Mouse (Mus musculus) Muller cell, postnatal 12 days (primary cell): ENCODE measurements around the gene Sars.

Source experiments
- DNase-seq: peaks from one replicate; pipeline ENCODE4 v3.0.0-alpha.2; 2015; ENCODE audit errors: inconsistent ontology term

Sars gene

DNA sequence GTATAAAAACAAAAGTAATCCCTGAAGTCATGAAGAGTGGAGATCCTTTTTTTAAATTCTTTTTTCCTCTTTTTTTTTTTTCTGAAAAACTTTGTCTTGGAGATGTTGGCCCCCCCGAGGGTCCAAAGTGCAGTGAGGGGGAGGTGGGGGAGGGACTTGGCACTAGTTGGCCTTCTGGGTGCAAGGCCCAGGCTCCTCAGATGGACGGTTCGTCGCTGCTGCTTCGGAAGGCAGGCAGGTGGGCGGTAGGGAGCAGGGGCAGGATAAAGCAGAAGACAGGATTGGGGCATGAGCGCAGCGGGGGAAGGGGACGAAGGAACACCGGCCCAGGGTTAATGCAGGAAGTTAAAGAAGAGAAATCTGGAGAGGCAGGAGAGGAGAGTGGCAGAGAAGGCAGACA lies 52.7 kb downstream of the Sars start:
- DNase-seq: no peak

GRCm38 (mm10) chr3:108389111-108389545 lies 55.9 kb downstream of the Sars start:
- peak; percentile 90 for DNase-seq

DNA sequence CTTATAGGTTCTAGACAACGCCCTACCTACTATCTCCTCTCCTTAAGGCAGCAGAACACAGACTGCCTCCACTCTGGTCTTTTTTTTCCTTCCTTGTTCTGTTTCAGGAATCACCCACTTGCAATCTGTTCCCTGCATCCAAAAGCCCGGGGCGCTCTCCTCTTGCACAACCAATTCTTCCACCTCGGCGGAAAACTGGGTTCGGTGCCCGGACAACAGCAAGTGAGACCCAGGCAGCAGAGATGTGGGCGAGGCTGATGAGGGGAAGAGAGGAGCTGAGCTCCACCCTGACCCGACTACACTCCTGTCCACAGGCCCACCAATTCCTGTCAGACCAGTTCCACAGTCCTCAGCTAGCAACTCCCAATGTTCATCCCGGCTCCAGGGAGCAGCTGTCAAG lies 58.8 kb downstream of the Sars start:
- peak; percentile 42 for DNase-seq

- peak; percentile 41 for DNase-seq
These were observed 60.6 kb downstream of the Sars start for GRCm38 (mm10) chr3:108384425-108384824.

DNA sequence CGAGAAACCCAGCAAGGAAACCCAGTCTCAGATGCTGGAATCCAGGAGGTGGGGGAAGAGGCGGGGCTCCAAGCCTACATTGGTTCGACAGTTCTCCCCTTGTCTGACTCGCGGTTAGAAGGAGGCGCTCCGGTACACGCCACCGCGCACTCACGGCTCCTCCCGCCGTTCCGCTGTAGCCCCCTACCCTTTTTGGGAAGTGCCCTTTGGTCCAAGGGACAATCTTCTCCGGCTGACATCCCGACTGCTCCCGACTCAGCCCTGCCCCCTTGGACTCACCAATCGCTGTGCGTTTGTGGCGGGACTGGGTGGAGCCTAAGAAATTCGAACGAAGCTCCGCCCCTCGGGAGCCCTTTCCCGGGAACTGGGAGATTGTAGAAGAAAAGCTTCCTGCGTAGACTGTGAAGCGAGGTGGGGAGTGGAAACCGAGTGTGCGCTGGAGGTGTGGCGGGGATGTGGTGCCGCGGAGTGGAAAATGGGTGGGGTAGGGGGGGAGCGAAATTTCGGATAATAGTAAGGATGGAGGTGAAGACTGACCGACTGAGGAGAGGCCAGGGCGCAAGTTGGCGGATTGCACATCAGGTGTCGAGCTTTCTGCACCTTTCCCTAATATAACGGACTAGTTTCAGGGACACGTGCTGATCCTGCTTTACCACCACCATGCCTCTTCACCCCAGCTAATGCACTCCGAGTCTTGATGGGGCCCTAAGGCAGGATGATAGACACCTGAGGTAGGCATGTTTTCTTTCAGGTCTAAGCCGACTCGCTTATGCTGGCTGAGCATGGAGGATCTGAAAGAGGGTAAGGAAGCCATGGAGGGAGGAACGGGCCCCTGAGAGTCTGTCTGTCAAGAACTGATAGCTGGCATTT lies 61.3 kb downstream of the Sars start, which contains the start of gene Psrc1:
Gene Psrc1 (plus strand): TSS at position 355 of the 870 bp plus-strand sequence.
- DNase-seq: peak; percentile 93

DNA sequence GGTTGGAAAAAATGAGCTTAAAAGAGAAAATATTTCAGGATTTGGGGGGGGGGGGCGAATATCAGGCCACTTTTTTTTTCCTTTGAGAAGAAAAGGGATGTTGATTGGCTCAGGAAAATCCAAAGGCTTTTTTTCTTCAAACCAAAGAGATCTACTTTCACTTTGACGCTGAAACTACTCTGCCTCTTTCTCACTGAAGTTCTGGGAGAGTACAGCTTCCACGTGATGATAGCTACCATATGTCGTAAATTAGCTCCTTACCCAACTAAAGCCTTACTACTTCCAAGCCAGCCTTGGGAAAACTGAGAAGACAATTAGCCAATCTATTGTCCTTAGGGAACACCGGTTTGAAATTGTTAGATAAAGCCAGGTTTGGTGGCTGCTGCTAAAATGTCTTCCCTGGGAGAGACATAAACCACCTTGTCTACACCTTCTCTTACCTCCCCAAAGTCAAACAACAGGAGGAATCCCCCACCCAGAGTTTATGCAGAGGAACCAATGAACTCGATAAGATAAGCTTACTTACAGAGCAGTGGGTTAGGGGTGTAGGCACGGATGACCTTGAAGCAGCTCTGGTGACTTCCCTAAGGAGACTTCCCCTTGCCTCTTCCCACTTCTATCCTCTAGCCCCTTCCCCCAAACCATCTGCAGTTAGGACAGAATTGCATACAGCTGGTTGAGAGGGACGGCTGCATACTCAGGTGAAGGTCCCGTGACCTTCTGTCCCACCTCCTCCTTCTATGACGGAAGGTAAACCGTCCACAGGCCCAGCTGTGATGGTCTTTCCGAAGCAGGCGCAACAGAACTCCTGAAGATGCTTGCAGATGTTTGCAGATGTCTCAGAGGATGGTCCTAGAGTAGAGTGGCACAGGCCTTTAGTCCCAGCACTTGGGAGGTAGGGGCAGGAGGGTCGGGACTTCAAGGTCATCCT lies 62.8 kb downstream of the Sars start:
- no peak for DNase-seq

DNA sequence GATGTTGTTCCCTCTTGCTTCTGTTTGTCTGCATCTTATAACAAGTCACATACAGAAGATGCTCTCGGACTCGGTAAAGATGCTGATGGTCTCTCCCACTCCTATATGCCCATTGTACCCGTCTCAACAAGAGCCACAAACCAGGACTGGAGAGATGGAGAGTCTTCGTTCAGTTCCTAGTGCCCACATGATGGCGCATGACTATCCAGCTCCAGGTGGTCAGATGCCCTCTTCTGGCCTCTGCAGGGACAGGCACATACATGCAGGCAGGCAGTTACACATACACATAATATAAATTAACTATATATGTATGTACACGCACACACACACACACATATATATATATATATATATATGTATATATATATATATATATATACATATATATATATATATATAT lies 64.3 kb downstream of the Sars start:
- DNase-seq: no peak

DNA sequence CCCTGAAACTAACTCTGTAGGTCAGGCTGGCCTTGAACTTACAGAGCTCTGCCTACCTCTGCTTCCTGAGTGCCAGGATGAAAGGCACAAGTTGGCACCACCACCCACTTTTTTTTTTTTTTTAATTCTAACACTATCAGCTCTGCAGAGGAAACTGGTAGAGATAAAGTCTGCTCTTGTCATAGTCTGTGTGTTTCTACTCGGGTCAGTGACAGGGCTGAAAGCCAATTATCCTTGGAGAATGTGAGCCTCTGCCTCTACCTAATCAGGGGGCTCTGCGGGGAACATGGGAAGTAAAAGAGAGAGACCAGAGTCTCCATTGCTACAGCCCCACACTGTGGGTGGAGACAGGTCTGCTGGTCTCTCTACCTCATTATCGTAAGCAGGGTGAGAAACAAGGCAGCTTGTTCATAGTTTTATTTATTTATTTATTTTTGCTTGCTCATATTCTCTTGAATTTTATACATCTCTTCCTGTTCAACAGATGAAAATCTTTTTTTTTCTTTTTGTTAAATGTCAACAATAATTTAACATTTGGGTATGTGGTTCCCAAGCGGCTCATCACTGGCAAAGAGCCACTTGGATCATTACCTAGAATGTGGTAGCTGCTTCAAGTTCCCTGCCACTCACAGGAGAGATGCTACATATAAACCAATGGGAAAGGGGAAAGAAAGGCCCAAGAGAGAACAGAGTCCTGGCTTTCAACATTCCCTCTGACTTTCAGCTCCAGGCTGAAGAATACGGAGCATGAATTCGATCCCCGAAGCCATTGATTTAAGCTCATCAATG lies 65.9 kb downstream of the Sars start:
- no peak for DNase-seq
